Mouse (Mus musculus): ENCODE data around the gene Arid5b. TPM values are rescaled to one million over a fixed set of nuclear protein-coding genes. Genes with fewer than 3 reads are reported as not detected.

Gene Arid5b
- polyA plus RNA-seq, 2 experiments: 1.3 to 3.3 TPM

DNA sequence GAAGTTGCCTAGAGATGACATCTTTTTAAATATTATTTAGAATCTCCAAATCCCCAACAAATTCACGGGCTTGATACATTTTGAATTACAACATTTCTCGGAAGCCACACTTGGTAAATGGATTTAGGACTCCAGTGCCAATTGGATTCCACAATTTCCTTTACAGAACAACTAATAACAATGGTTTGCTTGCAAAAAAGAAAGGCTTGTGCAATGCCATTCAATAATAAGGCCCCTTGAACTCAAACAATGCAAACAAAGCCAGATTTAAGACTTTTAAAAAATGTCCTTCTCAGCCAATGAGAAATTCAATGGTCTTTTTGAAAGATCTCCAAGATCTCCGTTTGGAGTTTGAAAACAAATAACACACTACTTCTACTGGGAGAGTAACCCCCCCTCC is 185.0 kb downstream of the Arid5b start:
- peaks cover 0 to 8% of the 10 kb centered on the region in 2 experiments; a peak in 2 of 4 replicates for H3K4me1 ChIP-seq (replicated peaks; ENCODE audit: control insufficient read depth in 2 of 2, insufficient read depth in 2 of 2, low read length in 1 of 2)
- H3K9ac ChIP-seq (replicated peaks): no peak overlapping the region
- H3K4me2 ChIP-seq (ENCODE audit: low read depth): no peak overlapping the region
- no peaks in the 10 kb centered on the region for H3K27me3 ChIP-seq (ENCODE audit: control insufficient read depth, insufficient read depth, low read length)
- no peak overlapping the region for H3K27ac ChIP-seq
- whole genome bisulfite sequencing (ENCODE audit: insufficient replicate concordance): 68% methylated on average over 3 of the region's 3 CpGs
- no peaks in the 10 kb centered on the region for H3K36me3 ChIP-seq (replicated peaks; ENCODE audit: control insufficient read depth, insufficient read depth, low read depth)
- no peak for ATAC-seq (ENCODE audit: insufficient read depth)
- H3K9me3 ChIP-seq (ENCODE audit: control insufficient read depth, low read length): no peaks in the 10 kb centered on the region
- H3K4me3 ChIP-seq (ENCODE audit: insufficient read depth in 1 of 2, low read depth in 2 of 2, low read length in 2 of 2): no peak overlapping the region
- TF ChIP-seq EP300 (IDR thresholded peaks at IDR 0.05; ENCODE audit: low read depth): no peak
- DNase-seq (ENCODE audit: low read depth in 3 of 3, low spot score in 3 of 3): no peak

DNA sequence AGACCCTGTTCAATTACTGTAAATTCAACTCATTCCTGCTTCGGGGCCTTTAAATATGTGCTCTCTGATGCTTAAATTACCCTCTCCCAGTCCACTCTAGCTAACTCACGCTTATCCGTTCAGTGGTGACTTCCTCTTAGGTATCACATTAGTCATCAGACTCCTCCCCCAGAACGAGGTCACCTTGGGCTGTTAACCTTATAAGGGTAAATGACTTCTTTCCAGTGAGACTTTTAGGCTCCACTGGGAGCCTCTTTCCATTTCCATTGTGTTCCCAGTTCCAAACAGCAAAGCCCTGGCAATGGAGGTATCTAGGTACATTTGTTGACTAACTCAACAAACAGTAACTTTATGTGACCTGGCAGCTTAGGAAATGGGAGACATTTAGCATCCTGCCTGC is 186.7 kb downstream of the Arid5b start:
- Histone ChIP-seq H3K27ac (no peak overlapping the region), H3K36me3 (replicated peaks; ENCODE audit: control insufficient read depth, insufficient read depth, low read depth) (no peaks in the 10 kb centered on the region), H3K4me1 (replicated peaks; ENCODE audit: control insufficient read depth in 2 of 2, insufficient read depth in 2 of 2, low read length in 1 of 2) (peaks cover 0 to 8% of the 10 kb centered on the region in 2 experiments; a peak in 2 of 4 replicates), H3K27me3 (ENCODE audit: control insufficient read depth, insufficient read depth, low read length) (no peaks in the 10 kb centered on the region), H3K9me3 (ENCODE audit: control insufficient read depth, low read length) (no peaks in the 10 kb centered on the region), H3K9ac (replicated peaks) (no peak overlapping the region), H3K4me3 (ENCODE audit: insufficient read depth in 1 of 2, low read depth in 2 of 2, low read length in 2 of 2) (no peak overlapping the region), H3K4me2 (ENCODE audit: low read depth) (no peak overlapping the region)
- no peak for TF ChIP-seq EP300 (IDR thresholded peaks at IDR 0.05; ENCODE audit: low read depth)
- no peak for TF ChIP-seq CTCF (IDR thresholded peaks at IDR 0.05; ENCODE audit: low read depth)
- 40% methylated on average over 4 of the region's 4 CpGs for whole genome bisulfite sequencing (ENCODE audit: insufficient replicate concordance)
- DNase-seq (ENCODE audit: low read depth in 3 of 3, low spot score in 3 of 3): no peak
- ATAC-seq (ENCODE audit: insufficient read depth): no peak

DNA sequence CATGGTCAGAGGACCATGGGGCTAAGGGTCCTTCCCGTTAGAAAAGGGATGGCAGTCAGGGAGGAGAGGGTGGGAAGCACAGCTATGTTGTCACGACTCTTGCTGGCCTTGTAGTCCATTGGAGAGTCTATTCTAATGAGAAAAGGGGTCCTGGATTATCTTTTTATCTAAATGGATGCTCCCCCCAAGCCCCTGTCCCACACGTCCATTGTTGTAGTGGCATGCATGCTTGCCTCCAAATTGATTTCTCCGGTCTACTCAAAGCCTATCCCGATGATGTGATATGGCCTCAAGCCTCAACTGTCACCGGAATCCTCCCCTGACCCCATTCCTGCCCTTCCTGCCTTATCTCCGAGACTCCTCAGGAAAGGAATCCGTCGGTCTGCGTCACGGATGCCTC is 187.5 kb downstream of the Arid5b start:
- Histone ChIP-seq H3K4me1 (replicated peaks; ENCODE audit: control insufficient read depth in 2 of 2, insufficient read depth in 2 of 2, low read length in 1 of 2) (peaks cover 0 to 8% of the 10 kb centered on the region in 2 experiments; a peak in 2 of 4 replicates), H3K9ac (replicated peaks) (no peak overlapping the region), H3K27ac (no peak overlapping the region), H3K4me2 (ENCODE audit: low read depth) (no peak overlapping the region), H3K36me3 (replicated peaks; ENCODE audit: control insufficient read depth, insufficient read depth, low read depth) (no peaks in the 10 kb centered on the region), H3K4me3 (ENCODE audit: insufficient read depth in 1 of 2, low read depth in 2 of 2, low read length in 2 of 2) (no peak overlapping the region), H3K27me3 (ENCODE audit: control insufficient read depth, insufficient read depth, low read length) (no peaks in the 10 kb centered on the region), H3K9me3 (ENCODE audit: control insufficient read depth, low read length) (no peaks in the 10 kb centered on the region)
- WGBS (ENCODE audit: insufficient replicate concordance): 71% methylated on average over 11 of the region's 11 CpGs
- no peak for ATAC-seq (ENCODE audit: insufficient read depth)
- TF ChIP-seq EP300 (IDR thresholded peaks at IDR 0.05; ENCODE audit: low read depth) (no peak), CTCF (IDR thresholded peaks at IDR 0.05; ENCODE audit: low read depth) (no peak)
- DNase-seq (ENCODE audit: low read depth in 3 of 3, low spot score in 3 of 3): no peak

GRCm38 (mm10) chr10:68090544-68090943 is 188.0 kb downstream of the Arid5b start:
- 40% methylated on average over 3 of the region's 3 CpGs for WGBS (ENCODE audit: insufficient replicate concordance)
- Histone ChIP-seq H3K27ac (no peak overlapping the region), H3K9me3 (ENCODE audit: control insufficient read depth, low read length) (no peaks in the 10 kb centered on the region), H3K36me3 (replicated peaks; ENCODE audit: control insufficient read depth, insufficient read depth, low read depth) (no peaks in the 10 kb centered on the region), H3K4me2 (ENCODE audit: low read depth) (no peak overlapping the region), H3K4me3 (ENCODE audit: insufficient read depth in 1 of 2, low read depth in 2 of 2, low read length in 2 of 2) (no peak overlapping the region), H3K27me3 (ENCODE audit: control insufficient read depth, insufficient read depth, low read length) (no peaks in the 10 kb centered on the region), H3K9ac (replicated peaks) (no peak overlapping the region), H3K4me1 (replicated peaks; ENCODE audit: control insufficient read depth in 2 of 2, insufficient read depth in 2 of 2, low read length in 1 of 2) (peaks cover 0 to 8% of the 10 kb centered on the region in 2 experiments; a peak in 2 of 4 replicates)
- DNase-seq (ENCODE audit: low read depth in 3 of 3, low spot score in 3 of 3) (no peak), ATAC-seq (ENCODE audit: insufficient read depth) (no peak)
- TF ChIP-seq EP300 (IDR thresholded peaks at IDR 0.05; ENCODE audit: low read depth) (no peak), CTCF (IDR thresholded peaks at IDR 0.05; ENCODE audit: low read depth) (no peak)

DNA sequence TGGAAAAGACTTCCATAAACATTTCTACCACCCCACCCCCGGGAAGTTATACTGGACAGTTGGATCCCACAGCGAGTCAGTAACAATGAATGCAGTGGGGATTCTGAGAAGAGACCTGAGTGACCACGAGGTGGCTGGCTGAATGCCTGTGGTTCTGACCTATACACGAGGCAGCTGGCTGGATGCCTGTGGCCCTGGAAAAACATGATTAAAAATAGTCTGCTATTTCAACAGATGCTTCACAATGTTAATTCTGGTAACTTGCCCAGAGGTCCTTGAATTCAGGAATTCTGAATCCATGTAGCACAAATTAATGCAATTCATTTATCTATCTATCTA is 188.4 kb downstream of the Arid5b start:
- Histone ChIP-seq H3K9me3 (ENCODE audit: control insufficient read depth, low read length) (no peaks in the 10 kb centered on the region), H3K9ac (replicated peaks) (no peak overlapping the region), H3K4me1 (replicated peaks; ENCODE audit: control insufficient read depth in 2 of 2, insufficient read depth in 2 of 2, low read length in 1 of 2) (peaks cover 0 to 8% of the 10 kb centered on the region in 2 experiments; a peak in 2 of 4 replicates), H3K27ac (no peak overlapping the region), H3K27me3 (ENCODE audit: control insufficient read depth, insufficient read depth, low read length) (no peaks in the 10 kb centered on the region), H3K4me3 (ENCODE audit: insufficient read depth in 1 of 2, low read depth in 2 of 2, low read length in 2 of 2) (no peak overlapping the region), H3K36me3 (replicated peaks; ENCODE audit: control insufficient read depth, insufficient read depth, low read depth) (no peaks in the 10 kb centered on the region), H3K4me2 (ENCODE audit: low read depth) (no peak overlapping the region)
- 41% methylated on average over 4 of the region's 4 CpGs for WGBS (ENCODE audit: insufficient replicate concordance)
- no peak for ATAC-seq (ENCODE audit: insufficient read depth)
- DNase-seq (ENCODE audit: low read depth in 3 of 3, low spot score in 3 of 3): no peak
- TF ChIP-seq CTCF (IDR thresholded peaks at IDR 0.05; ENCODE audit: low read depth) (no peak), EP300 (IDR thresholded peaks at IDR 0.05; ENCODE audit: low read depth) (no peak)

Measured in liver, embryonic 14.5 days (tissue).